Mouse (Mus musculus): ENCODE results near the gene Plxna4.

DNA sequence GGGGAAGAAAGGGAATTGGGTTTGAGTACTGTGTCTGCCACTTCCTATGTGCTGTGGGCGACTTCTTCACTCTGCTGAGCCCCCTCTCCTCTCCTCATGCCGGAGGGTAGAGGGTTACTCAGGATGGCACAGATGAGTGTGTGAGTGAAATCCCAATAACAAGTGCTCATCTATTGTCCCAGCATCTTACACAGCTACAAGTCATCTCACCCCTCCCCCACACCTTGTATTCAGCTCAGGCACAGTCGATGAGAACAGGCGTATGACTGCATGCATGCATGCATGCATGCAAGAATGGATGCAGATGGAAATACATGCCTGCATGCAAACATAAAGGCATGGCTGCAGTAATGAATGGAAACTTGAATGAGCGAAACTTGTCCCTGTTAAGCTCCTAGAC is 327.7 kb downstream of the Plxna4 start:
- TF ChIP-seq POLR2A (IDR thresholded peaks at IDR 0.05; ENCODE audit: low read depth, low read length) (no peak), CTCF (IDR thresholded peaks at IDR 0.05; ENCODE audit: extremely low read depth, insufficient read length, insufficient replicate concordance, low read depth, low read length) (no peak)
